Mouse (Mus musculus): Measurements from ENCODE around the gene Vmn1r236. TPM values are rescaled to one million over a fixed set of nuclear protein-coding genes. Genes with fewer than 3 reads are reported as not detected.

Gene Vmn1r236
- not detected in 2 replicates for polyA plus RNA-seq (2015; fragmentation: Nextera tagmentation; extraction: Ambion mirVana)

DNA sequence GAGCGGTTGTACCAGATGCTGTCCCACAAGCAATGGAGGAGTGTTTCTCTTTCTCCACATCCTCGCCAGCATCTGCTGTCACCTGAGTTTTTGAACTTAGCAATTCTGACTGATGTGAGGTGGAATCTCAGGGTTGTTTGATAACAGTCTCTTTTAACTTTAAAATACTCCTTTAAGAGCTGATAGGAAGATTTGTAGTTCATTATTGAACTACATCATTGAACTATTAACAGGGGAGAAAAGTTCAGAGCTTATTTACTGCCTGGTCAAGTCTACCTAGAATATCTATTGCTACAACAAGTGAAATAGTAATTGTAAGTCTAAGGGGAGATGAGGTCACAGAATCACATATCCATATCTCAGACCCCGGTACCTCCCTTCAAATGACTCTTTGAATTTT is at the start of gene Vmn1r236:
Gene Vmn1r236 (plus strand): TSS at position 301 of the 400 bp plus-strand sequence.
- H3K36me3 ChIP-seq (ENCODE audit: control insufficient read depth, insufficient read depth, low read length), result no peaks in the 10 kb centered on the region
- no peak within 1 kb of the TSS for H3K9ac ChIP-seq (ENCODE audit: low read depth, low read length)
- no peak within 1 kb of the TSS for H3K4me2 ChIP-seq (ENCODE audit: low read length)
- no peaks in the 10 kb centered on the region for H3K27me3 ChIP-seq (replicated peaks; ENCODE audit: control insufficient read depth, insufficient read depth, low read length)
- H3K4me3 ChIP-seq (ENCODE audit: low read length), result no peak within 1 kb of the TSS
- WGBS, result 75% methylated on average over 3 of the region's 3 CpGs
- no peaks in the 10 kb centered on the region for H3K9me3 ChIP-seq (ENCODE audit: control insufficient read depth, low read length)
- H3K27ac ChIP-seq (ENCODE audit: low read depth, low read length), result no peak within 1 kb of the TSS
- no peaks in the 10 kb centered on the region for H3K4me1 ChIP-seq (ENCODE audit: control insufficient read depth, insufficient read depth, low read depth, low read length)
- ATAC-seq, result no peak

DNA sequence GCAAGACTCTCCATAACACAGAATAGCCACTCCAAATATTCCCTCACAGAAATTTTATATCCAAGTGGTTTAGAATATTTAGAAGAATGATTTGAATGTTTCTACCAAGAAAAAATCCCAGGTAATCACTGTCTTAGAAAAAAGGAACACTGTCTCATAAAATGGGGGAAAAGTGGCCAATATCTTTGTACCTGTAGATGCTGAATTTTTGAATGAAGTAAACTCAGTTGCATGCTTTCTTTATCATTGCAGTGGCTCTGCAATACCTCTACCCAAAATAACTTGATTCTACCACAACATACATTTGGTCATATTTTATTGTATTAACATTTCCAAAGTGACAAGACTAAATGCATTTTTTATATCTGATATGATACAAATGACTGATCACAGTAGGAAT is 26.6 kb upstream of the Vmn1r236 start, which contains the start of gene Vmn1r235:
Gene Vmn1r235 (plus strand): TSS at position 301 of the 400 bp plus-strand sequence.
- Histone ChIP-seq H3K36me3 (ENCODE audit: control insufficient read depth, insufficient read depth, low read length) (no peaks in the 10 kb centered on the region), H3K27ac (ENCODE audit: low read depth, low read length) (no peak within 1 kb of the TSS), H3K4me2 (ENCODE audit: low read length) (no peak within 1 kb of the TSS), H3K27me3 (replicated peaks; ENCODE audit: control insufficient read depth, insufficient read depth, low read length) (no peaks in the 10 kb centered on the region), H3K9ac (ENCODE audit: low read depth, low read length) (no peak within 1 kb of the TSS), H3K9me3 (ENCODE audit: control insufficient read depth, low read length) (0 out of 2 replicates have a peak, but pooled peaks cover 2% of the 10 kb centered on the region), H3K4me1 (ENCODE audit: control insufficient read depth, insufficient read depth, low read depth, low read length) (no peaks in the 10 kb centered on the region), H3K4me3 (ENCODE audit: low read length) (no peak within 1 kb of the TSS)
- no peak for ATAC-seq

GRCm38 (mm10) chr17:21272103-21272502 is 10.6 kb upstream of the Vmn1r236 start:
- Histone ChIP-seq H3K4me1 (ENCODE audit: control insufficient read depth, insufficient read depth, low read depth, low read length) (no peaks in the 10 kb centered on the region), H3K36me3 (ENCODE audit: control insufficient read depth, insufficient read depth, low read length) (no peaks in the 10 kb centered on the region), H3K27me3 (replicated peaks; ENCODE audit: control insufficient read depth, insufficient read depth, low read length) (no peaks in the 10 kb centered on the region), H3K27ac (ENCODE audit: low read depth, low read length) (no peak overlapping the region), H3K4me3 (ENCODE audit: low read length) (no peak overlapping the region), H3K9me3 (ENCODE audit: control insufficient read depth, low read length) (no peaks in the 10 kb centered on the region; the same call in 1 of the 2 replicates), H3K9ac (ENCODE audit: low read depth, low read length) (no peak overlapping the region), H3K4me2 (ENCODE audit: low read length) (no peak overlapping the region)
- peak; percentile 69; the same call in 1 of the 2 replicates for ATAC-seq
- 11% methylated on average over 4 of the region's 4 CpGs for WGBS

DNA sequence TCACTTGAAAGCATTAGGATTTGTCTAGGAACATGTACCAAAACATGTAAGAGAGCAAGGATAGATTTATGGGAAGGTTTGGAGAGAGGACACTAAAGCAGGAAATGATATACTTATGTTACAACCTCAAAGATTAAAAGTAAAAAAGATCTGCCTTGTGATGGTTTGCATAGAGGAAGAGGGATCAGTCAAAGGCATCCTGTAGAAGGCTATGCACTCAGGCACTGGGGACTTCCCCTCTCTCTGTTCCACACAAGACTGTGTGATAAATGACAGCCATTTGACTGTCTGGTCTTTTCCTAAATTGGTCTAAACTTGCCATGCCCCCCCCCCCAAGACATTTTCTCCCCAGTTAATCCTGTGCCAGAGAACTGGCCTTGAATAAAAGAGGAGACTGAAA is 1.7 kb downstream of the Vmn1r236 start:
- no peak for ATAC-seq
- H3K4me3 ChIP-seq (ENCODE audit: low read length), result no peak overlapping the region
- H3K9ac ChIP-seq (ENCODE audit: low read depth, low read length), result no peak overlapping the region
- no peaks in the 10 kb centered on the region for H3K9me3 ChIP-seq (ENCODE audit: control insufficient read depth, low read length)
- H3K36me3 ChIP-seq (ENCODE audit: control insufficient read depth, insufficient read depth, low read length), result no peaks in the 10 kb centered on the region
- no peak overlapping the region for H3K4me2 ChIP-seq (ENCODE audit: low read length)
- H3K4me1 ChIP-seq (ENCODE audit: control insufficient read depth, insufficient read depth, low read depth, low read length), result no peaks in the 10 kb centered on the region
- H3K27me3 ChIP-seq (replicated peaks; ENCODE audit: control insufficient read depth, insufficient read depth, low read length), result no peaks in the 10 kb centered on the region
- H3K27ac ChIP-seq (ENCODE audit: low read depth, low read length), result no peak overlapping the region

DNA sequence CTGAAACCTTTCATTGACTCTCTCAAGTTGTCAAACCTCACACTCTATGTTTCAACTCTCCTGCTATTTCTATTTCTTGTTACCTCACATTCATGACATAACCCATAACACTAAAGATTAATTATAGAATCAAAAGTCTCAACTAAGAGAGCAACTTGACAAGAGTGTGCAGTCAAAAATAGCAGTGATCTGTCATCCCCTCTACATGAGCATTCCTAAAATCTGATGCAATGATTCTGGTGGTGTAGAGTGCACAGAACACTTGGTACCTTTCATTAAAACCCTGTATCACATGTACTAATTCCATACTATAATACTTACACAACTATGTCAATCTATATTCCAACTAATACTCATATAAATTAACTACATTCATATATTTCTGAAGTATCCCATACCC is 7.0 kb downstream of the Vmn1r236 start:
- H3K9me3 ChIP-seq (ENCODE audit: control insufficient read depth, low read length), result no peaks in the 10 kb centered on the region
- no peak for ATAC-seq
- H3K4me1 ChIP-seq (ENCODE audit: control insufficient read depth, insufficient read depth, low read depth, low read length), result no peaks in the 10 kb centered on the region
- no peak overlapping the region for H3K4me2 ChIP-seq (ENCODE audit: low read length)
- no peak overlapping the region for H3K4me3 ChIP-seq (ENCODE audit: low read length)
- no peaks in the 10 kb centered on the region for H3K27me3 ChIP-seq (replicated peaks; ENCODE audit: control insufficient read depth, insufficient read depth, low read length)
- H3K36me3 ChIP-seq (ENCODE audit: control insufficient read depth, insufficient read depth, low read length), result no peaks in the 10 kb centered on the region
- H3K27ac ChIP-seq (ENCODE audit: low read depth, low read length), result no peak overlapping the region
- H3K9ac ChIP-seq (ENCODE audit: low read depth, low read length), result no peak overlapping the region

DNA sequence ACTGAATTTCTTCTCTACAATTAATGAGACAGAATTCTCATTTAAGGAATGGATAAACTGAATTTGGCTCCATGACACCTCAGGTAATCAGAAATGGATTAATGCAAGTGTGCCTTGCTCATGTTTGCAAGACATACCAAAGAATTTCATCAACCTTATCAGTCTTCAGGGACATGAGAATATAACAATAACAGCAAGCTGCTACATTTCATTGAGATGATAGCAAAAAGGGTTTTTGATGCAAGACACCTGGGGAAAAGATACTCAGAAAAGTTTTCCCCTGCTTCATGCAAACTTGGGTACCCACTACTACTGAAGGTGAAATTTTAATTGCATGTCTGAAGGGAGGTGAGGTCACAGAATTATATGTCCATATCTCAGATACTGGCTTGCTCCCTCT is 28.8 kb downstream of the Vmn1r236 start, which contains the start of gene Vmn1r237:
Gene Vmn1r237 (plus strand): TSS at position 301 of the 400 bp plus-strand sequence.
- no peaks in the 10 kb centered on the region for H3K36me3 ChIP-seq (ENCODE audit: control insufficient read depth, insufficient read depth, low read length)
- H3K4me2 ChIP-seq (ENCODE audit: low read length), result no peak within 1 kb of the TSS
- H3K9ac ChIP-seq (ENCODE audit: low read depth, low read length), result no peak within 1 kb of the TSS
- H3K27ac ChIP-seq (ENCODE audit: low read depth, low read length), result no peak within 1 kb of the TSS
- no peaks in the 10 kb centered on the region for H3K4me1 ChIP-seq (ENCODE audit: control insufficient read depth, insufficient read depth, low read depth, low read length)
- 0 out of 2 replicates have a peak, but pooled peaks cover 4% of the 10 kb centered on the region for H3K9me3 ChIP-seq (ENCODE audit: control insufficient read depth, low read length)
- H3K4me3 ChIP-seq (ENCODE audit: low read length), result no peak within 1 kb of the TSS
- ATAC-seq, result no peak
- no peaks in the 10 kb centered on the region for H3K27me3 ChIP-seq (replicated peaks; ENCODE audit: control insufficient read depth, insufficient read depth, low read length)

Small RNA genes within 50 kb of the gene (microRNA-seq; reads per million reads assigned to microRNA genes)
- not detected for gene Gm26384

Other genes starting within 250 kb of the Vmn1r236 start
- gene Vmn1r234, start 56.9 kb upstream of the Vmn1r236 start, polyA plus RNA-seq (2015; fragmentation: Nextera tagmentation; extraction: Ambion mirVana), result not detected in 2 replicates
- not detected in 2 replicates for gene Vmn1r235, start 26.5 kb upstream of the Vmn1r236 start, polyA plus RNA-seq (2015; fragmentation: Nextera tagmentation; extraction: Ambion mirVana)
- gene Vmn1r237, start 28.9 kb downstream of the Vmn1r236 start, polyA plus RNA-seq (2015; fragmentation: Nextera tagmentation; extraction: Ambion mirVana), result not detected in 2 replicates
- 4.5 and 5.7 TPM in 2 replicates for gene Zfp677, start 100.8 kb downstream of the Vmn1r236 start, polyA plus RNA-seq (2015; fragmentation: Nextera tagmentation; extraction: Ambion mirVana)
- gene Zfp54, start 140.3 kb downstream of the Vmn1r236 start, polyA plus RNA-seq (2015; fragmentation: Nextera tagmentation; extraction: Ambion mirVana), result 5.8 and 6.0 TPM in 2 replicates
- gene Zfp51, start 167.4 kb downstream of the Vmn1r236 start, polyA plus RNA-seq (2015; fragmentation: Nextera tagmentation; extraction: Ambion mirVana), result 11.5 and 11.8 TPM in 2 replicates
- gene Zfp53, start 206.1 kb downstream of the Vmn1r236 start, polyA plus RNA-seq (2015; fragmentation: Nextera tagmentation; extraction: Ambion mirVana), result 8.7 and 10.7 TPM in 2 replicates